Mouse (Mus musculus): ENCODE results near the gene Lmo7.

DNA sequence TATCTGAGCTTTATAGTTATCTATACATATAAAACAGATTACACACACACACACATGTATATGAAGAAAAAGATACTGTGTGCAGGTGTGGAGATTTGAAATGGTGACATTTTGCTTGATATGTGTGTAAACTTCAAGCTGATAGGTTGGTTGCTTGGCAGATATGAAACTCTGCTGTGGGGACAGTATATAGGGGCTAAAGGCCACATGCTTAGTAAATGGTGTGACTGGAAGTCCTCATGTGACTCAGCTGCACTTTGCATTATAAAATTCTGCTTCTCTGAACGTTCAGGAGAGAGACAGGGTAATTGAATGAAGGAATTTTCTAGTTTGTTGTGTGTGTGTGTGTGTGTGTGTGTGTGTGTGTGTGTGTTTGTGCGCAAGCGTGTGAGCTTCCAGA, 124.5 kb downstream of the Lmo7 start:
- no peak for TF ChIP-seq POLR2A (IDR thresholded peaks at IDR 0.05; ENCODE audit: control insufficient read depth, low read depth, low read length)
- TF ChIP-seq CTCF (IDR thresholded peaks at IDR 0.05; ENCODE audit: control insufficient read depth, insufficient read depth, insufficient replicate concordance, low read depth, low read length): no peak
